Mouse (Mus musculus) C3H10T1/2 (cell line): ENCODE measurements around the gene Ubl3. TPM values are rescaled to one million over a fixed set of nuclear protein-coding genes. Genes with fewer than 3 reads are reported as not detected.

Experiments
- polyA plus RNA-seq, 2 experiments: library from polyadenylated mRNA; unstranded; fragments of >200 nt; fragmentation: generic; extraction: Trizol; gene quantifications; one replicate each; pipeline ENCODE4 v1.2.1; 2012; ENCODE audit warnings: missing spikeins in 2 of 2

Gene Ubl3
- 10 to 100 TPM; 10.7 to 21.3 TPM for polyA plus RNA-seq

DNA sequence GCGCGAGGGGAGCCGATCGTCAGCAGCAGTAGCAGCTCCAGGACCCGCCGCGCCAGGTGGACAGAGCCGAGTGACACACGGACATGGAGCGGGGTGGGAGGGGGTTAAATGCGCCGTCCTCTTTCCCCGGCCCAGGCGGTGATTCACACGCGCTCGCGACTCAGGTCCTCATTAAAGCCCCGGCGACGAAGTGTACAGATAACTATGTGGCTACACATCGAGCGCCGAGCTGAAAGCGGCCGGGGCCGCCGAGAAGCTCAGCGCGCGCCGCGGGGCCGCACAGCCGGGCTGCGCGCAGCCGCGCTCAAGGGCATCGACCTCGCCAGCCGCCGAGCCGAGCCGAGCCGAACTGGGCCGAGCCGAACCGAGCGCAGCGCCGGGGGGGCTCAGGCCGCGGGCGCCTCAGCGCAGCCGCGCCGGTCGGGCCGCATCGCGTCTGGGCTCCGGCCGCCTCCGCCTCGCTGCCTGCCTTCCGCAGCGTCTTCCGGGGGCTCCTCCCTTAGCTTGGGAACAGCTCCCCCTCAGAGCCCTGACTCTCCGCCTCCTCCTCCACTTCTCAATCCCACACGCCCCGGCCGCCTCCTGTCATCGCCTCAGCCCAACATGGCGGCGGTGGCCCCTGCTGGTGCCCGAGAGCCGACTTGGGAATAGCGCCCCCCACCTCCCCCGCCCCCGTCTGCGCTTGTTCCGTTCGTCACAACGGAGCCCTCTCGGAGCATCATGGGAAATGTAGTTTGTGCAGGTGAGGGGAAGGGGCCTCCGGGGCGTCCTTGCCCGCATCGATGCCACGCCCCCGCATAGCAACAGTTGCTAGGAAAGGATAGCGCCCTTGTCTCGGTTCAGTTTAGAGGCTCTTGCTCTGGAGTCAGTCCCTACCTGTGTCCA, at the start of gene Ubl3:
Gene Ubl3, minus strand, starts transcription at position 603 of the 885 bp plus-strand sequence.

Other genes with a start within 250 kb of the Ubl3 start
- gene Slc7a1, start 152.9 kb downstream of the Ubl3 start, polyA plus RNA-seq: 1 to 10 TPM; 3.3 to 3.8 TPM